Mouse (Mus musculus) c-Kit-positive CD71-negative TER-119-negative erythroid progenitor cells, embryonic 14.5 days (primary cell): ENCODE measurements around the gene Zfp637.
"Not testable (repeated sequence)": the region's sequence is repeated elsewhere in the genome, so short reads cannot be mapped to it uniquely, and the experiment has no call there.

Experiments
- DNase-seq: peaks from one replicate; pipeline ENCODE4 v3.0.0-alpha.2; 2013; ENCODE audit warnings: low read depth

Gene Zfp637

GRCm38 (mm10) chr6:117840686-117841510, at the start of gene Zfp637:
Gene Zfp637, plus strand, starts transcription at chr6:117841180.
- DNase-seq = peak; percentile 75

DNA sequence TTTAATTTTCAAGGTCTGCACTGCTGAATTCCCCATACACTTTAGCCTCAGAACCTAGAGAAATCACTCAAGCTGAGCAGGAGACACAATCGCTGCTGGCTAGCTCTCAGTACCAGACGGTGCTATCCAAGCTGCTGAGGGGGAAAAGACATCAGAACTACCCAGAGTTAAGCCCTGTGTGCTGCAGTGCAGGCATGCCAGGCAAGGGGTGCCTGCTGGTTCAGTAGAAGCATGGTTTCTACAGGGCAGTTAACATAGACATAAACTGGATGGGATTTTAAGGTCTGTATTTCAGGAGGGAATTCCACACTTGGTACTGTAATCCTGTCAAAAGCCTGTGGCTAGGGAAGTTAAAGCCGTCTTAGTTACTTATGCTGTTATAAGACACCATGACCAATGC, 45.7 kb upstream of the Zfp637 start:
- DNase-seq = no peak

- no peak for DNase-seq
Measured at GRCm38 (mm10) chr6:117800824-117801223, 40.2 kb upstream of the Zfp637 start.

DNA sequence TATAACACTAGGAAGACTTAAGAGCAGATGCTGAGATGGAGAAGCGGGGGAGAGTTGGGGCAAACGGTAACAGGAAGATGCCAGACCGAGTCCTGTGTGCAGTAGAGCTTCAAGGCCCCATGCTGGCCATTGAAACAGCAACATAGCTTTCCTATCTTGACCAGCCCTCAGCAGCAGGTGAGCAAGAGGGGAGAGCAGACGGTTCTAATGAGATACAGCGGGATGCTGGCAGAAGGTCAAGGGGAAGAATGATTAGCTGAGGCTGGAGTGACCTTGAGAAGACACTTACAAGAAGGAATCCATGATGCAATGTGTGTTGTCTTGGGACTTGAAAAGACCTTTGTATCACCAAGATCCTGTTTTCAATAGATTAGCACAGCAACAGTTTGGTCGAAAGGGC, 39.2 kb upstream of the Zfp637 start:
- no peak for DNase-seq

GRCm38 (mm10) chr6:117807756-117808155, 33.2 kb upstream of the Zfp637 start:
- DNase-seq = no peak

- DNase-seq = no peak
Measured at GRCm38 (mm10) chr6:117809816-117810215, 31.2 kb upstream of the Zfp637 start.

GRCm38 (mm10) chr6:117810717-117811116, 30.3 kb upstream of the Zfp637 start:
- DNase-seq = no peak

- DNase-seq = no peak
Measured at GRCm38 (mm10) chr6:117811256-117811655, 29.7 kb upstream of the Zfp637 start.

DNA sequence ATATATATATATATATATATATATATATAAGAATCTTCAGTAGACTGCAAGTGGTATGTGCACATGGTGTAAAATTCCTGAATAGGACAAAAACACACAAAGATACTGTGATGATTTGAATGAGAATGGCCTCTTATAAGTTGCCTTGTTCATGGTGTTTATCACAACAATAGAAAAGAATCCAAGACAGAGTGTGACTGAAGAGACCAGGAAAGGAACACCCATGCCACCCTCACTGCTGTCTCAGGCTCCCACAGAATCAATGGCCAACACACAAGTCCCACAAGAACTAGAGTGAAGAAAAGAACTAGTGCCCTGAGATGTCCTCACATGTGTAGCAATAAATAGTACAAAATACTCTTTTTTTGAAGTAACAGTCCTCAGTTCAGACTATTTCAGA, 26.3 kb upstream of the Zfp637 start:
- no peak for DNase-seq

- no peak for DNase-seq
Measured at GRCm38 (mm10) chr6:117817108-117817541, 23.9 kb upstream of the Zfp637 start.

- no peak for DNase-seq
Measured at GRCm38 (mm10) chr6:117820327-117820726, 20.7 kb upstream of the Zfp637 start.

- peak; percentile 54 for DNase-seq
Measured at GRCm38 (mm10) chr6:117825369-117825768, 15.6 kb upstream of the Zfp637 start.

- peak; percentile 44 for DNase-seq
Measured at GRCm38 (mm10) chr6:117828273-117828672, 12.7 kb upstream of the Zfp637 start.

GRCm38 (mm10) chr6:117841511-117841955, 553 bp downstream of the Zfp637 start:
- DNase-seq = no peak

GRCm38 (mm10) chr6:117844597-117844996, 3.6 kb downstream of the Zfp637 start:
- DNase-seq = no peak

DNA sequence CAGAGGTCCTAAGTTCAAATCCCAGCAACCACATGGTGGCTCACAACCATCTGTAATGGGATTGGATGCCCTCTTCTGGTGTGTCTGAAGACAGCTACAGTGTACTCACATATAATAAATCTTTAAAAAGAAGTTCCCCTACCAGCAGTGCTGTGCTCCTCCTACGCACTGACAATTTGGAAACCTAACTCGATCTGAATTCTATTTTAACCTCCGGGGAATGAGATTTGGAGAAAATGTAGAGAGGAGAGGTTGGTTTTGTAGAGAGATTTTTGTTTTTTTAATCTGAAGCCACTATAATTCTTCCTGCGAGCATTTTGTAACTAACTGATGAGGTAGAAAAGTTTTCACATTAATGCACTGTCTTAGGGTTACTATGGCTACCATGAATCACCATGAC, 5.7 kb downstream of the Zfp637 start:
- DNase-seq = not testable (repeated sequence)

DNA sequence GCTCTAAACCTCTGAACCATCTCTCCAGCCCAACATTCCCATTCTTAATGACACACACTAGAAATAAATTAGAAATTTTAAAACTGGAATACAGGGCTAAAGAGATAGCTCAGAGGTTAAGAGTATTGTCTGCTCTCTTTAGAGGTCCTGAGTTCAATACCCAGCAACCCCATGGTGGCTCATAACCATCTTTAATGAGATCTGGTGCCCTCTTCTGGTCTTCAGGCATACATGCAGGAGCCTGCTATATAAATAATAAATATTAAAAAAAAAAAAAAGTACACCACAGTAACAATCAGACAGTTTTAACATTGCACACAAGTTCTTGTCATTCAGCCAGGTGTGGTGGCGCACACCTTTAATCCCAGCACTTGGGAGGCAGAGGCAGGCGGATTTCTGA, 6.8 kb downstream of the Zfp637 start:
- no peak for DNase-seq

- DNase-seq = no peak
Measured at GRCm38 (mm10) chr6:117848577-117848976, 7.6 kb downstream of the Zfp637 start.

DNA sequence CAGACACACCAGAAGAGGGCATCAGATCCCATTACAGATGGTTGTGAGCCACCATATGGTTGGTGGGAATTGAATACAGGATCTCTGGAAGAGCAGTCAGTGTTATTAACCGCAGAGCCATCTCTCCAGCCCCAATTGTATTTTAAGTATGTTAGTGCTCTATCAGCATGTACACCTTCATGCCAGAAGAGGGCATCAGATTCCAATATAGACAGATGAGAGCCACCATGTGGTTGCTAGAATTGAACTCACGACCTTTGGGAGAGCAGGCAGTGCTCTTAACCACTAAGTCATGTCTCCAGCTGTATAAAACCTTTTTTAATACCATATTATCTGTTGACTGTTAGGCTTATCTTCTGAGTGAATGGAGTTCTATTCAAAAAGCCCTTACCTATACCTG, 10.8 kb downstream of the Zfp637 start:
- no peak for DNase-seq

DNA sequence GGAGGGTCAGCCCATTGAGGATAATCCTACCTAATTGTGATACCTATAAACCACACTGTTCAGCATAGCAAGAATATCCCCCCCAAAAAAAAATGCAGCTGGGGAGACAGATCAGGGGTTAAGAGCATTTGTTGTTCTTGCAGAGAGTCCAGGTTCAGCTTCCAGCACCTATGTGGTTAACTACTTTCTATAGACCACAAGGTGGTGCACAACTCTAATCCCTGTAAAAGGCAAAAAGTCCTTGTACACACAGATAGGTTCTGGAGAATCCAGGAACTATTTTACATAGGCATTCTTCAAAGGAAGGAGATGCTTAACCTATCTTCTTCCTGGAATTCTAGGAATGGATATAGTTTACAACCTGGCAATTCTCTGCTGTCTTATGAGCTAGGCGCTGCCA, 17.0 kb downstream of the Zfp637 start:
- DNase-seq = no peak

- no peak for DNase-seq
Measured at GRCm38 (mm10) chr6:117861848-117862247, 20.9 kb downstream of the Zfp637 start, which contains the start of gene Zfp239. Gene Zfp239, plus strand, starts transcription at chr6:117862100.

GRCm38 (mm10) chr6:117862465-117862864, 21.5 kb downstream of the Zfp637 start:
- no peak for DNase-seq

GRCm38 (mm10) chr6:117862899-117863620, 22.1 kb downstream of the Zfp637 start:
- no peak for DNase-seq
